Mouse (Mus musculus): ENCODE data around the gene Troap.

DNA sequence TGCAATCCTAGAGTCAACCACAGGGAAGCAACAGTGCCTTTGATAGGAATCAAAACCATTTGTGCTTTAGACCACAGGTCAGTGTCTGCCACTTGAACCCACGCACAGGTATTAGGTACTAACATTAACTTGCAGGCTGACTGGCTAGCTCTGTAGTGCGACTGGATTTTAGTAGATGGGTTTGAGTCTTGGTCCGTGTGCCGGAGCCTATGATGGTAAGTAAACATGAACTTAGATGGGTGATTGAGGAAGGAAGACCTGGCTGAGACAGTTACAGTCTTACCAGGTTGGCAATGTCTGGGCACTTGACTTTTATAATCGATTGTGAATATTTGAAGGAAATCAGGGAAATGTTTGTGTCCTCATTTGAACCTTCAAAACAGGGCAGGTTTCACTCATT is 35.6 kb upstream of the Troap start:
- TF ChIP-seq POLR2A (IDR thresholded peaks at IDR 0.05; ENCODE audit: control insufficient read depth, low read depth, low read length) (no peak), CTCF (IDR thresholded peaks at IDR 0.05; ENCODE audit: control insufficient read depth, insufficient read depth, insufficient replicate concordance, low read depth, low read length) (no peak)

All from testis, adult 2 months (tissue).